Mouse (Mus musculus) NIH3T3 (cell line): ENCODE data around the gene Gpatch11.
"Not testable (repeated sequence)": the region's sequence is repeated elsewhere in the genome, so short reads cannot be mapped to it uniquely, and the experiment has no call there.

Source experiments
- DNase-seq: peaks from one replicate; pipeline ENCODE4 v3.0.0-alpha.2; 2012; ENCODE audit warnings: low read depth

Gpatch11 gene

GRCm38 (mm10) chr17:78834856-78835835 lies at the start of gene Gpatch11, which contains the start of gene Heatr5b:
Gpatch11 (plus strand) TSS chr17:78835567.
Heatr5b (minus strand) TSS chr17:78835364.
- DNase-seq = peak; percentile 100

GRCm38 (mm10) chr17:78788273-78788672 lies 47.1 kb upstream of the Gpatch11 start:
- DNase-seq = not testable (repeated sequence)

GRCm38 (mm10) chr17:78791068-78791689 lies 44.2 kb upstream of the Gpatch11 start:
- DNase-seq = peak; percentile 65

GRCm38 (mm10) chr17:78791690-78792070 lies 43.7 kb upstream of the Gpatch11 start:
- no peak for DNase-seq

- no peak for DNase-seq
Observed at GRCm38 (mm10) chr17:78792122-78792521, 43.2 kb upstream of the Gpatch11 start.

GRCm38 (mm10) chr17:78794390-78794789 lies 41.0 kb upstream of the Gpatch11 start:
- peak; percentile 64 for DNase-seq

GRCm38 (mm10) chr17:78797222-78797621 lies 38.1 kb upstream of the Gpatch11 start:
- no peak for DNase-seq

GRCm38 (mm10) chr17:78809019-78809418 lies 26.3 kb upstream of the Gpatch11 start:
- peak; percentile 57 for DNase-seq

GRCm38 (mm10) chr17:78809582-78809981 lies 25.8 kb upstream of the Gpatch11 start:
- no peak for DNase-seq

- DNase-seq = no peak
Observed at GRCm38 (mm10) chr17:78824346-78824745, 11.0 kb upstream of the Gpatch11 start.

GRCm38 (mm10) chr17:78836056-78836455 lies 689 bp downstream of the Gpatch11 start:
- DNase-seq = peak; percentile 61

GRCm38 (mm10) chr17:78842271-78842928 lies 7.0 kb downstream of the Gpatch11 start:
- no peak for DNase-seq

- DNase-seq = no peak
Observed at GRCm38 (mm10) chr17:78856243-78856642, 20.9 kb downstream of the Gpatch11 start.

- DNase-seq = no peak
Observed at GRCm38 (mm10) chr17:78873886-78874285, 38.5 kb downstream of the Gpatch11 start.

GRCm38 (mm10) chr17:78881878-78882304 lies 46.5 kb downstream of the Gpatch11 start:
- DNase-seq = peak; percentile 35

GRCm38 (mm10) chr17:78882401-78883112 lies 47.2 kb downstream of the Gpatch11 start, which contains the start of gene Eif2ak2:
Eif2ak2 (minus strand) TSS chr17:78882573.
- peak; percentile 96 for DNase-seq

GRCm38 (mm10) chr17:78883291-78883690 lies 47.9 kb downstream of the Gpatch11 start:
- peak; percentile 60 for DNase-seq

GRCm38 (mm10) chr17:78885286-78886065 lies 50.1 kb downstream of the Gpatch11 start:
- no peak for DNase-seq

GRCm38 (mm10) chr17:78888554-78888953 lies 53.2 kb downstream of the Gpatch11 start:
- DNase-seq = no peak

- no peak for DNase-seq
Observed at GRCm38 (mm10) chr17:78889184-78889583, 53.8 kb downstream of the Gpatch11 start.

GRCm38 (mm10) chr17:78891020-78891419 lies 55.7 kb downstream of the Gpatch11 start:
- no peak for DNase-seq
